Mouse (Mus musculus): ENCODE measurements around the gene Gm3839. TPM values are rescaled to one million over a fixed set of nuclear protein-coding genes. Genes with fewer than 3 reads are reported as not detected.
"Not testable (repeated sequence)": the region's sequence is repeated elsewhere in the genome, so short reads cannot be mapped to it uniquely, and the experiment has no call there.

The Gm3839 gene
- 0.96 TPM for polyA plus RNA-seq (2021)

DNA sequence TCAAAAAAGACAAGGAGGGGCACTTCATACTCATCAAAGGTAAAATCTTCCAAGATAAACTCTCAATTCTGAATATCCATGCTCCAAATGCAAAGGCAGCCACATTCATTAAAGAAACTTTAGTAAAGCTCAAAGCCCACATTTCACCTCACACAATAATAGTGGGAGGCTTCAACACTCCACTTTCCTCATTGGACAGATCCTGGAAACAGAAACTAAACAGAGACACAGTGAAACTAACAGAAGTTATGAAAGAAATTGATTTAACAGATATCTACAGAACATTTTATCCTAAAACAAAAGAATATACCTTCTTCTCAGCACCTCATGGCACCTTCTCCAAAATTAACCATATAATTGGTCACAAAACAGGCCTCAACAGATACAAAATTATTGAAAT, at the start of gene Gm3839:
Gene Gm3839, minus strand, starts transcription at position 101 of the 400 bp plus-strand sequence.
- CTCF ChIA-PET; DNase-seq (ENCODE audit: low read depth, low spot score); H3K27me3 ChIP-seq; POLR2A ChIA-PET; ATAC-seq: not testable (repeated sequence)
- in situ Hi-C loops (cut with MboI; ENCODE audit: low pct_unique_long_range_greater_than_20kb): loop anchor here (25.0 kb wide), 1 partner anchor 781 kb away; no protein-coding TSS in a partner anchor

DNA sequence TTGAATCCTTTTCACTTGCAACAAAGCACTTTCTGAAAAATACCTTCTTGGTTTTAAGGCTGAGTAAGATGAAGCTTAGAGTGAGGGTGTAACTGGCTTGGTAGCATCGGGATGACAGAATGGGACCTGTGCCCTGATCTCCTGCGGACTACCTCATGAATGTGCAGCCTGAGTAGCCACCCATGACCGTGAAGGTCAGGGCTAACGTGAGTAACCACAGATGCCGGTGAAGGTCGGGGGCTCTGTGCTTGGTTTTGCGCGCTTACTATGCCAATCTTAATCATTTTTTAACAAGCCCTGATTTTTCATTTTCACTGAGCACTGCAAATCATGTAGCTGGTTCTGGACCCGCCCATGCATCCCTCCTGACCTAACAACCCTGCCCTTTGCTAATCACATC, 49.1 kb upstream of the Gm3839 start:
- POLR2A ChIA-PET: no interaction called here
- no peak for TF ChIP-seq CTCF (IDR thresholded peaks at IDR 0.05)

DNA sequence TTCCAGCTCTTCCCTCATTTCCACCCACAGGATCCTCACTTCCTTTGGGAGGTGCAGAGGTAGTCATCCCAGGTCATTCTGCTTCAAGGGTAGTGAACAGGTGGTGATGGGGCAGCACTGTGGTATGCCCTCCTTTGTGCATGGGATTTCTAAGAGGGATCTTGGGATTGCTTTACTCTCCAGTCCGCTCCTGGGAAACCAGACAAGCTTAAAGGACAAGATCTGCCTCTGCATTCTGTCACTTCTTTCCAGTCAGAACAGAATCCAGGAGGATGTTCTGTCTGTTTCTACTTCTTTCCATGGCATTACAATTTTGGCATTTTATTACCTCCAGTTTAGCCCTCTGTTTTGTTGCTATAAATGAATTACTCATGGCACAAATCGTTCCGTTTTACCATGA, 21.3 kb upstream of the Gm3839 start:
- TF ChIP-seq CTCF (IDR thresholded peaks at IDR 0.05): no peak
- DNase-seq (ENCODE audit: low read depth, low spot score) (no peak), ATAC-seq (no peak)
- POLR2A ChIA-PET: no interaction called here
- in situ Hi-C loops (cut with MboI; ENCODE audit: low pct_unique_long_range_greater_than_20kb): no loop called here
- H3K27me3 ChIP-seq: no peaks in the 10 kb centered on the region
- CTCF ChIA-PET: no interaction called here

More for the DNA sequence above, 49.1 kb upstream of the Gm3839 start:
- CTCF ChIA-PET: no interaction called here
- DNase-seq (ENCODE audit: low read depth, low spot score): no peak
- H3K27me3 ChIP-seq: no peaks in the 10 kb centered on the region
- ATAC-seq: no peak
- in situ Hi-C loops (cut with MboI; ENCODE audit: low pct_unique_long_range_greater_than_20kb): no loop called here

DNA sequence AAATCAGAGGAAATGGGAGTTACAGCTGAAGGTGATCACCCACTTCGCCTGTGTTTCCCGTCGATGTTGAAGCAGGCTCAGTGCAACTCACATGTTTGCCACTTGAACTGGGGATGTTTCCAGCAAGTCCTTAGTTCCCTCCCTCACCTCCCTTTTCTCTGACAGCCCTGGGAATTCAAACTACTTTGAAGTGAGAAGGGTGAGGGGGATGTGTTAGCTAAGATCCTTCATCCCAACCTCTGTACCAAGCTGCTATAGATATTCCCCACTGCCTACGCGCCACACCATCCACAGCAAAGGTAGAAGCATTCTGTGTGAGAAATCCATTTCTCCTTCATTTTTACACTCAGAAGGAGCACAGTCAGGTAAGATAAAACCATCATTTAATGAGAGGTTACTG, 18.7 kb upstream of the Gm3839 start:
- no peaks in the 10 kb centered on the region for H3K27me3 ChIP-seq
- DNase-seq (ENCODE audit: low read depth, low spot score) (no peak), ATAC-seq (no peak)
- TF ChIP-seq CTCF (IDR thresholded peaks at IDR 0.05): no peak
- ChIA-PET POLR2A (no interaction called here), CTCF (no interaction called here)
- in situ Hi-C loops (cut with MboI; ENCODE audit: low pct_unique_long_range_greater_than_20kb): no loop called here

DNA sequence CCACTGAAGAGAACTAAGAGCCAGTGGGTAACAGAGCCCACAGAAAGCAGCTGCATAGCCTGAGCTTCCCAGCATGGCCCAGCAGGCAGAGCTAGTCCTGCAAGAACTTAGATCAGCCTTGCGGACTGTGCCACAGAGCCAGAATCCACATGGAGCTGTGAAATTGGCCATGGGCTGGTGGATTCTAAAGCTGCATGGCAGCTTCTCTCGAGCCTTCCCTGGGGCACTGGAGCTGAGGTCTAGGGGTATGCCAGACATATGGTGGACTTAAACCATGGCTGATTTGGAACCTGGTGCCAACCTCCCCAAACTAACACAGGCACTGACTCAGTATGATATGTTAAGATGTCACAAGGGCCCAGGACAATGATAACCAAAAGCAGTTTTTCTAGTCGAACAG, 10.4 kb downstream of the Gm3839 start:
- ATAC-seq: no peak
- TF ChIP-seq CTCF (IDR thresholded peaks at IDR 0.05): no peak
- in situ Hi-C loops (cut with MboI; ENCODE audit: low pct_unique_long_range_greater_than_20kb): no loop called here
- H3K27me3 ChIP-seq: no peaks in the 10 kb centered on the region
- DNase-seq (ENCODE audit: low read depth, low spot score): no peak
- ChIA-PET CTCF (no interaction called here), POLR2A (no interaction called here)

DNA sequence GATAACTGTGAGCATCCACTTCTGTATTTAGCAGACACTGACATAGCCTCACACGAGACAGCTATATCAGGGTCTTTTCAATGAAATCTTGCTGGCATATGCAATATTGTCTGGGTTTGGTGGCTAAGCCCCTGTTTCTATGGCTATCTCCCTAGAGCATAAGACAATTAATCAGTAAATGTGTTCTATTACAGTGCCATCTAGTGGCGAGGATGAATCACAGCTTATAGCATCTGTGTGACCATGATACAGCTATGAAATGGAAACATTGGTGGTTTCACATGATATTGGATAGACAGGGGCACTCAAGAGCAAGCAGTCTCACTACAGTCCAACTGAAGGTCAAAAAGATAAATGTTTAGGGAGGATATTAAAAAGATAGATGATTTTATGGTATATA, 26.5 kb downstream of the Gm3839 start:
- POLR2A ChIA-PET: interaction anchor here (0.7 kb wide), 1 partner anchor 1305 kb away, joined by 3 read pairs; no protein-coding TSS in a partner anchor
- H3K27me3 ChIP-seq: no peaks in the 10 kb centered on the region
- CTCF ChIA-PET: interaction anchor here (0.6 to 1.0 kb wide), 4 partner anchors 9 to 1936 kb away, joined by 3 read pairs; no protein-coding TSS in a partner anchor
- ATAC-seq (no peak), DNase-seq (ENCODE audit: low read depth, low spot score) (no peak)
- in situ Hi-C loops (cut with MboI; ENCODE audit: low pct_unique_long_range_greater_than_20kb): loop anchor here (10.0 kb wide), 1 partner anchor 535 kb away; no protein-coding TSS in a partner anchor
- TF ChIP-seq CTCF (IDR thresholded peaks at IDR 0.05): peak; percentile 71

DNA sequence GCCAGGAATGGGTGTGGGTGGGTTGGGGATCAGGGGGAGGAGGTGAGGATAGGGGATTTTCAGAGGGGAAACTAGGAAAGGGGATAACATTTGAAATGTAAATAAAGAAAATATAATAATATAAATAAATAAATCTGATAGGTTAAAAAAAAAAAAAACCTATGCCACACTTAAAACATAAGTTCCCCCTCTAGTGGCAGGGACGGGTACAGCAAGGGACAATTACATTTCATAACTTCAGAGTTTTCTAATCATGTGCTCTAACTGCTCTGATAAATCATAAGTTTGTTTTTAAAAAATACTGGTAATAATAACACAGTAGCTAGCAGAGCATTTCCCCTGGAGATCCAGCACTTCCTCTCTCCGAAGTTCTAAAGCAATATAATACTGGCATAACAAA, 49.4 kb downstream of the Gm3839 start:
- no peaks in the 10 kb centered on the region for H3K27me3 ChIP-seq
- ATAC-seq (no peak), DNase-seq (ENCODE audit: low read depth, low spot score) (no peak)
- ChIA-PET POLR2A (no interaction called here), CTCF (interaction anchor here (0.9 to 1.8 kb wide), 3 partner anchors 10 to 12 kb away, joined by 3 to 7 read pairs (median 4); no protein-coding TSS in a partner anchor)
- peak; percentile 31 for TF ChIP-seq CTCF (IDR thresholded peaks at IDR 0.05)
- in situ Hi-C loops (cut with MboI; ENCODE audit: low pct_unique_long_range_greater_than_20kb): loop anchor here (25.0 kb wide), 1 partner anchor 1920 kb away; no protein-coding TSS in a partner anchor

DNA sequence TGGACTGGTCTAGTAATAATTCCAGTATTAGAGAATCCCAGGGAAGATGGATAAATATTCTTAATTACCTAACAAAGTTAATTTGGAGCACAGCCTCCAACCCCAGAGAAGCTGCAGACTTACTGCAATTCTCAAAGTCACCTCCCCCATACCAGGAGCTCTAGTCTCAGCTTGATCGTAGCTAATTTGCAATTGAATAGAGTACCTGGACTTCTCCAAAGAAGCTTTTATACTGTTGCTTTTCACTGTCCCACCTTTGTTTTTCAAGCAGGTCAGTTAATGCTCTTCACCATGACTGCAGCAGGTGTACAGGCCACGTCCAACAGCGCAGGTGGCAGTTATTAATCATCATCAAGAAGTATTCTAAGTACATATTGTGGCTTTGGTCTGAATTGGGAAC, 68.6 kb downstream of the Gm3839 start:
- in situ Hi-C loops (cut with MboI; ENCODE audit: low pct_unique_long_range_greater_than_20kb); ATAC-seq; CTCF ChIA-PET; DNase-seq (ENCODE audit: low read depth, low spot score); POLR2A ChIA-PET; H3K27me3 ChIP-seq: not testable (repeated sequence)

DNA sequence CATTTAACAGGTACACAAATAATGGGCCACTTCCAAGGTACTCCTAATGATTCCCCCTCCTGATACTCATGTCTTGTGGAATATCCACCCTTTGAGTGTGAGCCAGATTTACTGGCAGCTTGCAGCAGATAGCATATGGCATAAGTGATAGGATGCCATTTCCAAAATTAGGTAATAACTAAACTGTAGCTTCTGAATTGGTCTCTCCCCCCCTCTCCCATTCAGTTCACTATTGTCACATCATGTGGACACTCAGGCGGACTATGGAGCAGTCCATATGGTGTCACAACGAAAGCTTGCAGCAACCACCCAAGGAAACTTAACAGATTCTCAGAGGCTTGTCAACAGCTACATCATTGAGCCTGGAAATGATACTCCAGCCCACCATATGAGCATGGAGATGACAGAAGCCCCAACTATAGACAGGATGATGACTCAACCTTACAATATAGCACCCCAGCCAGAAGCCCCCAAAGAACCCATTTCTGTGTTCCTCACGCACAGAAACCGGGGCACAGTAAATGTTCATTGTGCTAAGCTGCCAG, 99.3 kb downstream of the Gm3839 start:
- TF ChIP-seq CTCF (IDR thresholded peaks at IDR 0.05): no peak

DNA sequence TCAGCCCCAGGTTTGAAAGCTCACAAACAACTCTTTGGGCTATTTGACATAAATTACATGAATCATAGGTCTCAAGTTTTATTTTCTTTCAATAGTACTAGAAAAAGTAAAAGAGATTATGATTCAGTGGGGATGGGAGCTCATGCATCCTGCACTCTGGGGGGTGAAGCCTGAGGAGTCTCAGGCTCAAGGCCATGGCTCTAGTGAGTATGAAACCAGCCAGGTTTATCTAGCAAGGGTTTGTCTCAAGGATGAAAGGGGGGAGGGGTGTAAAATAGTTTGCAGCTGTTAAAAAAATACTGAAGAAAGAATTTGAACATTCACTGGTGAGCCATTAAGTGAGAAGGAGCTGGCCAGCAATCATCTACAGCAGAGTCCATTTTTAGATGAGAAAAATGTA, 108.5 kb downstream of the Gm3839 start:
- DNase-seq (ENCODE audit: low read depth, low spot score): peak; percentile 83
- ChIA-PET CTCF (interaction anchor here (1.6 kb wide), 1 partner anchor 15 kb away, joined by 4 read pairs; no protein-coding TSS in a partner anchor), POLR2A (no interaction called here)
- peak; percentile 57 for ATAC-seq
- no peaks in the 10 kb centered on the region for H3K27me3 ChIP-seq
- TF ChIP-seq CTCF (IDR thresholded peaks at IDR 0.05): no peak
- in situ Hi-C loops (cut with MboI; ENCODE audit: low pct_unique_long_range_greater_than_20kb): no loop called here

More for the DNA sequence above, 99.3 kb downstream of the Gm3839 start:
- ChIA-PET CTCF (no interaction called here), POLR2A (no interaction called here)
- H3K27me3 ChIP-seq: no peaks in the 10 kb centered on the region
- ATAC-seq (no peak), DNase-seq (ENCODE audit: low read depth, low spot score) (no peak)
- in situ Hi-C loops (cut with MboI; ENCODE audit: low pct_unique_long_range_greater_than_20kb): no loop called here

DNA sequence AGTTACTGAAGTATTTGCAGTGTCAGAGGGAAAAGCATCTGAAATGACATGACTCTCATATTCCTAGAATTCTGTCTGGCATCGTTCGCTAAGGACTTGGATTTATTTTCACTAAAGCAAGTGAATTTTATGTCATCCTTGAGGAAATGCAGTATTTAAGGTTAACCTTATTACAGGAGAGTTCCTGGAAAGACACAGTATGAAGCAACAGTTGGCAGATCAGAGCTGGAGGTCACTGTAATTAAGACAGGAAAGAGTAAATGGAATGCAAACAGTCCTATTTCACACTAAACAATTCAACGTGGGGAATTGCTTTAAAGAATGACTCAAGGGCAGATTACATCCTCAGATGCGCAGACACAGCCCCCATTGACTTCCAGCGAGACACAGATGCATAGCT, 112.0 kb downstream of the Gm3839 start:
- DNase-seq (ENCODE audit: low read depth, low spot score) (peak; percentile 69), ATAC-seq (peak; percentile 86)
- TF ChIP-seq CTCF (IDR thresholded peaks at IDR 0.05): no peak
- no peaks in the 10 kb centered on the region for H3K27me3 ChIP-seq
- CTCF ChIA-PET: no interaction called here
- POLR2A ChIA-PET: no interaction called here
- in situ Hi-C loops (cut with MboI; ENCODE audit: low pct_unique_long_range_greater_than_20kb): no loop called here

DNA sequence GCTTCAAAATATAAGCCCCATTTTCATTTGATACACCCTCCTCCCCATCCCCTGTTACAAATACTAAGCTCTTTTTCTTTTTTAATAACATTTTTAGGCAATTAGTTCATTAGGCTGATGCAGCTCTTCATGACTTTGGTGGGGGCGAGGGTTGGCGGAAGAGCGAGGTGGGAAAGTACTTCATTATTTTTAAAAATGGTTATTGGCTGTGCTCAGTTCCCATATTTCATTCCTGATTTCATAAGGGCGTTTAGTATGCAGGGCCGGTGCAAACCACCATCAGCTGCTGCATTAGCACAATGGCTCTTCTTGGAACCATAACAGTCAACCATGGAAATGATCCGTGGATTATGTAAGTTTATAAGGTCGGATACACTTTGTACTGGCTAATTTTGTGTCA, 124.4 kb downstream of the Gm3839 start:
- ATAC-seq: no peak
- H3K27me3 ChIP-seq: peaks cover 4% of the 10 kb centered on the region
- no peak for DNase-seq (ENCODE audit: low read depth, low spot score)
- POLR2A ChIA-PET: no interaction called here
- CTCF ChIA-PET: no interaction called here
- TF ChIP-seq CTCF (IDR thresholded peaks at IDR 0.05): no peak
- in situ Hi-C loops (cut with MboI; ENCODE audit: low pct_unique_long_range_greater_than_20kb): no loop called here

Other genes with a start within 250 kb of the Gm3839 start
- 1.7 TPM for gene Fhit, start 194.7 kb downstream of the Gm3839 start, polyA plus RNA-seq (2021)
- gene Ptprg, start 196.8 kb upstream of the Gm3839 start, polyA plus RNA-seq (2021): 40.1 TPM

Data from Patski (cell line).